Mouse (Mus musculus): ENCODE results near the gene Ch25h. TPM values are rescaled to one million over a fixed set of nuclear protein-coding genes. Genes with fewer than 3 reads are reported as not detected.

Gene Ch25h
- polyA plus RNA-seq, 2 experiments from 2014 or later: not detected

DNA sequence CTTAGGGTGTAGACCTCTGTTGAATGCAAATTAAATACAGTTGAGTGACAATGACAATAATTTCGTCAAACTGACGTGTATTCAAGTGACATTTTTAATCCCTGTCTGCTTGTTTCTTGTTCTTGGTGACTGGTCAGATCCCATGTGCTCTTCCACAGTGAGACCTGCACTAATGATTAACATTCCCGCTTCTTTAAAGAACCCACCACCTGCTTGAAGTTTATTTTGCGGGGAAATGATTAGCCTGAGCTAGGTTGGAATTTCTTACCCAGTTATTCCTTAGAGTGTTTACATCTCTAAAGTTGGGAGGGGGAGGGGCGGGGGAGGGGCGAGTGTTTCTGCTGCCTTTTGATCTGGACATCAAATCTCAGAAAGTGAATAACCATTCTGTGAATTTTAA lies 6.7 kb downstream of the Ch25h start:
- ATAC-seq: no peak

DNA sequence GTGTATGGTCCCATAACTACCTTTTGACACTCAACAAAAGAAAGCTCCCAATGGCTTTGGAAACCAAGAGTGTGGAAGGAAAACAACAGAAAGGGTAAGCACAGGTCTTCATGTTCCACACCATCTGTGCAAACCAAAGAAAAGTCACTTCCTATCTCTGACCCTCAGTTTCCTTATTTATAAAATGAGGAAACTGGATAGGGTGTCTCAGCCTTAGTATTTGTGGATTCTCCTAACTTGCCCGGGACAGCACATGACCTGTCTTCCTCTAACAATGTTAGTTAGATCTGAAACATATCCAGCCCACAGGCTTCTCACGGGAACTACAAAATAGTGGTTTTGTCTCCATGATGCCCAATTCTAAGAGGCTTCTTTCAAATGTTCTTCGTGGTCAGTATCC lies 10.5 kb downstream of the Ch25h start:
- no peak for ATAC-seq

DNA sequence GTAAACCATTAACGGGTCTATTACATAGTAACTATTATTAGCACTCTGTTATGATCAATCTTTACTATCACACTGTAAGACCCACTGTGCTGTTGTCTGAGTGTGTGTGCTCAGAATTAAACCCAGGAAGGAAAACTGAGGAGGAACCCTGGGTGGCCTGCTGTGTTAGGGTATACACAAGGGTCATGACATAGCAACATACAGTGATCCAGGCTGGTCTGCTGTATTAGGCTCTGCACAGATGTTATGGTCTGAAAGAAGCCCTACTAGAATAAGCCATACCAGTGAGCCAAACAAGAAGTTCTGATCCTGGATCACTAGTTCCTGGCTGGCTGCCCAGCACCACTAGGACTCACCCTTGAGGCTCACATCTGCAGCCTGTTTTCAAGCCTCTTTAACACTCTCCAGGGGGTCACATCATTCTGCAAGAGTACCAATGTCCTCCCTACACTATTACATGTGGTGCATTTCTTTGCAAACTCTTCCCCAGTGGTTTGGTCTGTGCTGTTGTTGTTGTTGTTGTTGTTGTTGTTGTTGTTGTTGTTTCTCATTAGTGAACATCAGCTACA lies 13.4 kb downstream of the Ch25h start:
- no peak for ATAC-seq

DNA sequence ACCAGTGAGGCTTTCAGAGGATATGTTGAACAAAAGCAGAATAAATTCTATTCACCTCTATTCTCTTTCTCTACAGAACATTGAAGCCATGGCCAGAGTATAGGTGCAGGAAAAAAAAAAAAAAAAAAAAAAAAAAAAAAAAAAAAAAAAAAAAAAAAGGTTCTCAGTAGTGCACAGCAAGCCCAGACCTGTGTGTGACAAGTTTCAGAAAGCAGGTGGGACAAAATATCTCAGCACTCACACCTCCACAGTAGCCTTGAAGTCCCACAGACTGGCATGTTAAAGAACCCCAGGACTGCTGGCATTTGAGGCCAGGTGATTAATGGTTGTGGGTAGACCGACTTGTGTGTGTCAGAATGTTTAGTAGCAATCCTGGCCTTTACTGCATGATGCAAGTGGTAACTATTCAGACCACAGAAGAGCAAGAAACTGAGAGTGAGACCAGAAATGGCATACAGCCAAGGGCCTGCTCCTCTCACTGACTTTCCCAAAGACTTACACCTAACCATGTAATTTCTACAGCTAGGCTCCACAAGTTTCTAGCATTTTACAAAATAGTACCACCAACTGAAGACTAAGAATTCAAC lies 24.1 kb downstream of the Ch25h start:
- ATAC-seq: no peak

DNA sequence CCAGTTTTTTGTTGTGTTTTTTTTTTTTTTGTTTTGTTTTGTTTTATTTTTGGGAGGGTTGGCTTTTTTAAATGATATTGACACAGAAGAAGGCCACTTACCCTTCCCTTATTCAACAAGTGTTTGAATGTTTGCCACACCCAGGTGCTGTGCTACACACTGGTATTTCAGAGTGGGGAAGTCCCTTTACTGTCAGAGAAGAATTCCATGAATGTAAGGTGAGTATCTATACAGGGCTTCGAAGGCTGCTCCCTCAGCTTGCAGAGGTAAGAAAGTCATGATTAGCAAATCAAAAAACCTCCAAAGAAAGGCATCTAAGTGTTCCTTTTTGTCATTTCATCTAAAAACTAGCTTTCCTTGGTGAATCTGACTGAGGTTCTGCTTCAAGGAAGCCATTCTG lies 26.1 kb downstream of the Ch25h start:
- no peak for ATAC-seq

DNA sequence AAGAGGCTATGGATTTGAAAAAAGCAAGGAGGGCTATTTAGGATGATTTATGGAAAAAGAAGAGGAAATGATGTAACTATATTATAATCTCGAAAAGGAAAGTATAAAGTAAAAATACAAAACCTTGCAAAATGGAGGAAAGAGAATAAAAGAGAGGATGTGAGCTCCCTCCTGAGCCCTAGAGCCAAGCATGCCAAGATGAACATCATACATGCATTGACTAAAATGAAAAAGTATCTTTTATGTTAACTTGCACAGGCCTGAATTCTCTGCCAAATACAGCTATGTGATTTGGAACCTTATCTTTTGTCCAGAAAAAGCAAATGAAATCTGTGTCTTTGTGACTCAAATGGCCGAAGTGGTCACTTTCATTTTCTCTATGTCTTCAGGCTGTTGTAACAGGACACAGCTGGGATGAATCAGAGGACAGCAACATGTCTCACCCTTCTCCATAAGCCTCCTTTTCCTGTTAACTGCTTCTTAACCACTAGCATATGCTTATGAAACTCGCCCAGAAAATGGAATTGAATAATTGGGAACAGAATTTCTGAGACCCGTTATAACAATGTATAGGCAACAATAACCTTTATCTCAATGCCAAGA lies 29.5 kb downstream of the Ch25h start:
- no peak for ATAC-seq

DNA sequence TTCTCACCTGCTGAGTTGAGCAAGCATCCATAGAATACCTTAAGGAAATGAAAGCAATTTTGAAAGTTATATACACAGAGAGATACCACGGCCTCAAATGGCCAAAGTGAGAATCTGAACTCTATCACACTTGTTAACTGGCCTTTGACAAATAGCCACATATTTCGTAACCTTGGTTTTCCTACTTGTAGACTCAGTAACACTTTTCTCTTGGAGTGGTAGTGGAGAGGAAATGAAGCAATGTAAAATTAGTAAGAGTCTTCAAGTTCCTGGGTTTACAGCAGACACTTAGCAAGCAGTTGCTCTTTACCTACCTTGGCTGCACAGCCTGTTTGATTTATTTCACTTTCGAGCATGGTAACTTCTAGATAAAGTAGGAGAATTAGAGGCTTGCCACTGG lies 30.2 kb downstream of the Ch25h start:
- no peak for ATAC-seq

DNA sequence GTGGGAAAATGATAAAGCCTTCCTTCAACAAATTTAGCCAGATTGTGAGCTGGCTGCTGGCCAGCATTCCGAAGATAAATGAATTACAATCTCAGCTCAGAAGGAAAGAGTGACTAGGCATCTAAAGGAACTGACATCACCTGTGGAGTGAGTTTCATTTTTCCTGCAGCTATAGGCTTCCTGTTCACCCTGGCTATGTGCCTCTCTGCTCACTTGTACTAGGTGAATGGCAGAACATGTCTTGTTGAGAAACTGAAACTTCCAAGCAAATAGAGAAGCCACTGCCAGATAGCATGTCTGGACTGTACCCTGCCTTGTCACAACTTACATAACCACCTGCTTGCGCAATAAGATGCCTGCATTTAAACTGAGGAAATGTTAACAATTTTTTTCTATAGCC lies 33.0 kb downstream of the Ch25h start:
- ATAC-seq: no peak

DNA sequence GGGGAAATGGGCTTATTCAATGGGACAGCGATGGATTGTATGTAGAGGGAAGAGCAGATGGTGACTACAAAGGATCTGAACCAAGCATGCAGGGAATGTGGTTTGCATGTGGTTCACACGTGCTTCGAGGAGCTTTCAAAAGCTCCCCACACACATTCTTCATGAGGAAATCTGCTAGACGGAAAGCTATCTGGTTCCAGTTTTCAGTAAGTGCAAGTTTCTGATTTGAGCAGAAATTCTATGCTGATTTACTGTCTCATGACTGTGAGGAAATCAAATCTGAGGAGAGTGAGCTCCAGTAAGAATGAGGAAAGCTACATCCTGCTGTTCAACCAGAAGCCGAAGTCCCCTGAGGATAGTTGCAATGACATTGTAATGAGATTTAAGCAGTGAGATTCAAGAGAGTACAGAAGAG lies 39.8 kb downstream of the Ch25h start:
- no peak for ATAC-seq

DNA sequence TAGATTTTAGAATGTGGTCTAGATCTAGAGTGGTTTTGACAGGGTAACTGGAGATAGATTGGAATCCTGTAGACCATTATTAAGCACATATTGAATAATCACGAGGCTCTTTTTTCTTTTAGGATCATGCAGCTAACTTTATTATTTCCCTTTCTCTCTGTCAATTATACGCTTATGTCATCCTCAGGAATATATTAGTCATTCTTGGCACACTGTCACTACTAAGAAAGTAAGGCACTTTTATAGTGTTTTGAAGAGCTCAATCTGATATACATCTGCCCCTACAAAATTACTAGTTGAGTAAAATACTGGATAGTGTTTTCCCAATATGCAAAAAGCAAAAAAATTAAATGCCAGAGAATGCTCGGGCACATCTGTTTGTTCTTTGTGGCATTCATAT lies 43.6 kb downstream of the Ch25h start:
- ATAC-seq: no peak

DNA sequence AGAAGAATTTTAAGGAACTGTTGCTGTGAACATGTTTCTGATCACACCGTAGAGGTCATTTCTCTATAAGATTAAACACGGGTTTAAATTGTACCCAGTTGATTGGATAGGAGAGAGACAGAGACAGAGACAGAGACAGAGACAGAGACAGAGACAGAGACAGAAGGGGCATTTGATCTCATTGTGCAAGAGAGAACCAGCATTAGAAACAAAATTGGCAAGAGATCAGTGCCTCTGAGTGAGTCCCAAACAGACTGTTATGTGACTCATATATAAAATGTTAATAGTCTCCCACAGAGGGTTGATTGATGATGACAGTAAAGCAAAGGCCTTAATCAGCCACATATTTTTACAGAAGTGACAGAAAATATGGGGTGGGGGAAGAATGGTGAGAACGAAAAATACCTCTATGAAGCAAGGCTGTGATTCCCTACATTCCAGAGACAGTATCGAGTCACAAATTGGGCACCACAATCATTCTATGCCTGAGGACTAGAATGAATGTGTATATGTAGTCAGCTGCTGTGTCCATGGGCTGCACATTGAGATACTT lies 51.1 kb downstream of the Ch25h start:
- ATAC-seq: no peak

Other genes starting within 250 kb of the Ch25h start
- under 1 TPM; 0.39 to 0.47 TPM for gene Acta2, start 219.6 kb downstream of the Ch25h start, polyA plus RNA-seq (2017; shearing (Covaris generic))
- gene Fas, start 184.5 kb downstream of the Ch25h start, polyA plus RNA-seq (2017; shearing (Covaris generic)): 100 to 1,000 TPM; 132 to 152 TPM
- gene Lipa, start 52.3 kb upstream of the Ch25h start, polyA plus RNA-seq (2017; shearing (Covaris generic)): 100 to 1,000 TPM; 100 to 102 TPM
- 10 to 100 TPM; 28.5 to 31.7 TPM for gene Ifit2, start 75.5 kb upstream of the Ch25h start, polyA plus RNA-seq (2017; shearing (Covaris generic))
- gene Ifit3, start 108.4 kb upstream of the Ch25h start, polyA plus RNA-seq (2017; shearing (Covaris generic)): 10 to 100 TPM; 47.4 to 70.7 TPM
- 100 to 1,000 TPM; 116 to 127 TPM for gene Ifit1bl1, start 126.8 kb upstream of the Ch25h start, polyA plus RNA-seq (2017; shearing (Covaris generic))
- gene Ifit3b, start 132.8 kb upstream of the Ch25h start, polyA plus RNA-seq (2017; shearing (Covaris generic)): 10 to 100 TPM in 1 of 2 experiments, 1 to 10 TPM in 1; 9.3 to 14.8 TPM
- gene Ifit1bl2, start 165.6 kb upstream of the Ch25h start, polyA plus RNA-seq (2017; shearing (Covaris generic)): 1 to 10 TPM; 1.8 to 2.1 TPM
- gene Ifit1, start 165.7 kb upstream of the Ch25h start, polyA plus RNA-seq (2017; shearing (Covaris generic)): 10 to 100 TPM; 60.3 to 70.1 TPM

All from CD4-positive, CD25-positive, alpha-beta regulatory T cell, adult 4 months (primary cell).